Mouse (Mus musculus) liver, postnatal 0 days (tissue): ENCODE results near the gene Hyls1.

ENCODE experiments used
- CTCF ChIP-seq: sonication (generic); IDR thresholded peaks from 2 replicates; pipeline ENCODE4 v1.5.1; 2016; ENCODE audit warnings: antibody characterized with exemption, low read depth
- EP300 ChIP-seq: IDR thresholded peaks from 2 replicates; pipeline ENCODE4 v1.6.1; 2016; ENCODE audit warnings: antibody characterized with exemption, low read depth, mild to moderate bottlenecking

GRCm38 (mm10) chr9:35570663-35571062 is 465 bp upstream of the Hyls1 start:
- TF ChIP-seq CTCF (no peak), EP300 (no peak)
